Mouse (Mus musculus): ENCODE data around the gene Olfr209. TPM values are rescaled to one million over a fixed set of nuclear protein-coding genes. Genes with fewer than 3 reads are reported as not detected.
"Not testable (repeated sequence)": the region's sequence is repeated elsewhere in the genome, so short reads cannot be mapped to it uniquely, and the experiment has no call there.

The Olfr209 gene
- polyA plus RNA-seq, 2 experiments, result not detected

GRCm38 (mm10) chr16:59349146-59349545 is 14.6 kb downstream of the Olfr209 start, which contains the start of gene Olfr206:
Gene Olfr206 (minus strand): TSS chr16:59349246.
- no peak within 1 kb of the TSS for H3K4me3 ChIP-seq (ENCODE audit: insufficient read depth in 1 of 2, low read depth in 2 of 2, low read length in 2 of 2)
- H3K4me2 ChIP-seq (ENCODE audit: low read depth), result no peak within 1 kb of the TSS
- no peak within 1 kb of the TSS for H3K27ac ChIP-seq
- no peaks in the 10 kb centered on the region for H3K36me3 ChIP-seq (replicated peaks; ENCODE audit: control insufficient read depth, insufficient read depth, low read depth)
- 50% methylated on average over 1 of the region's 1 CpGs for WGBS (ENCODE audit: insufficient replicate concordance)
- H3K4me1 ChIP-seq (replicated peaks; ENCODE audit: control insufficient read depth in 2 of 2, insufficient read depth in 2 of 2, low read length in 1 of 2), result no peaks in the 10 kb centered on the region
- no peak within 1 kb of the TSS for H3K9ac ChIP-seq (replicated peaks)
- ATAC-seq (ENCODE audit: insufficient read depth) (no peak), DNase-seq (ENCODE audit: low read depth in 3 of 3, low spot score in 3 of 3) (no peak)
- no peaks in the 10 kb centered on the region for H3K27me3 ChIP-seq (ENCODE audit: control insufficient read depth, insufficient read depth, low read length)
- H3K9me3 ChIP-seq (ENCODE audit: control insufficient read depth, low read length), result no peaks in the 10 kb centered on the region
- TF ChIP-seq CTCF (IDR thresholded peaks at IDR 0.05; ENCODE audit: low read depth) (no peak), EP300 (IDR thresholded peaks at IDR 0.05; ENCODE audit: low read depth) (no peak)

- TF ChIP-seq EP300 (IDR thresholded peaks at IDR 0.05; ENCODE audit: low read depth) (no peak), CTCF (IDR thresholded peaks at IDR 0.05; ENCODE audit: low read depth) (no peak)
- Histone ChIP-seq H3K4me3 (ENCODE audit: insufficient read depth in 1 of 2, low read depth in 2 of 2, low read length in 2 of 2) (no peak within 1 kb of the TSS), H3K27ac (no peak within 1 kb of the TSS), H3K4me1 (replicated peaks; ENCODE audit: control insufficient read depth in 2 of 2, insufficient read depth in 2 of 2, low read length in 1 of 2) (no peaks in the 10 kb centered on the region), H3K27me3 (ENCODE audit: control insufficient read depth, insufficient read depth, low read length) (no peaks in the 10 kb centered on the region), H3K36me3 (replicated peaks; ENCODE audit: control insufficient read depth, insufficient read depth, low read depth) (no peaks in the 10 kb centered on the region), H3K9ac (replicated peaks) (no peak within 1 kb of the TSS), H3K4me2 (ENCODE audit: low read depth) (no peak within 1 kb of the TSS), H3K9me3 (ENCODE audit: control insufficient read depth, low read length) (no peaks in the 10 kb centered on the region)
- no peak for DNase-seq (ENCODE audit: low read depth in 3 of 3, low spot score in 3 of 3)
- no peak for ATAC-seq (ENCODE audit: insufficient read depth)
These were observed 32.8 kb downstream of the Olfr209 start, which contains the start of gene Olfr205 for GRCm38 (mm10) chr16:59331038-59331437. Gene Olfr205 (minus strand): TSS chr16:59331138.

- not testable (repeated sequence) for H3K9ac ChIP-seq (replicated peaks); H3K4me3 ChIP-seq (ENCODE audit: insufficient read depth in 1 of 2, low read depth in 2 of 2, low read length in 2 of 2); H3K27ac ChIP-seq; H3K27me3 ChIP-seq (ENCODE audit: control insufficient read depth, insufficient read depth, low read length); ATAC-seq (ENCODE audit: insufficient read depth); H3K4me2 ChIP-seq (ENCODE audit: low read depth); DNase-seq (ENCODE audit: low read depth in 3 of 3, low spot score in 3 of 3); H3K4me1 ChIP-seq (replicated peaks; ENCODE audit: control insufficient read depth in 2 of 2, insufficient read depth in 2 of 2, low read length in 1 of 2); H3K9me3 ChIP-seq (ENCODE audit: control insufficient read depth, low read length); H3K36me3 ChIP-seq (replicated peaks; ENCODE audit: control insufficient read depth, insufficient read depth, low read depth)
- WGBS (ENCODE audit: insufficient replicate concordance), result 30% methylated on average over 1 of the region's 1 CpGs
These were observed 40.5 kb downstream of the Olfr209 start for GRCm38 (mm10) chr16:59323262-59323661.

- ATAC-seq (ENCODE audit: insufficient read depth), result no peak
- H3K4me3 ChIP-seq (ENCODE audit: insufficient read depth in 1 of 2, low read depth in 2 of 2, low read length in 2 of 2), result no peak within 1 kb of the TSS
- no peak within 1 kb of the TSS for H3K4me2 ChIP-seq (ENCODE audit: low read depth)
- no peak for TF ChIP-seq CTCF (IDR thresholded peaks at IDR 0.05; ENCODE audit: low read depth)
- no peak for TF ChIP-seq EP300 (IDR thresholded peaks at IDR 0.05; ENCODE audit: low read depth)
- no peak within 1 kb of the TSS for H3K27ac ChIP-seq
- no peaks in the 10 kb centered on the region for H3K36me3 ChIP-seq (replicated peaks; ENCODE audit: control insufficient read depth, insufficient read depth, low read depth)
- no peaks in the 10 kb centered on the region for H3K27me3 ChIP-seq (ENCODE audit: control insufficient read depth, insufficient read depth, low read length)
- no peaks in the 10 kb centered on the region for H3K9me3 ChIP-seq (ENCODE audit: control insufficient read depth, low read length)
- DNase-seq (ENCODE audit: low read depth in 3 of 3, low spot score in 3 of 3), result no peak
- no peak within 1 kb of the TSS for H3K9ac ChIP-seq (replicated peaks)
- no peaks in the 10 kb centered on the region for H3K4me1 ChIP-seq (replicated peaks; ENCODE audit: control insufficient read depth in 2 of 2, insufficient read depth in 2 of 2, low read length in 1 of 2)
These were observed 45.6 kb downstream of the Olfr209 start, which contains the start of gene Olfr204 for GRCm38 (mm10) chr16:59318148-59318547. Gene Olfr204 (minus strand): TSS chr16:59318248.

Other genes with a start within 250 kb of the Olfr209 start
- not detected in 2 replicates for gene Olfr194, start 242.9 kb downstream of the Olfr209 start, polyA plus RNA-seq (2012; rRNA removed)
- not detected in 2 replicates for gene Olfr194, start 242.9 kb downstream of the Olfr209 start, polyA plus RNA-seq (2014; fragmentation: Nextera tagmentation; extraction: Ambion mirVana)
- gene Olfr195, start 216.9 kb downstream of the Olfr209 start, polyA plus RNA-seq (2012; rRNA removed), result not detected in 2 replicates
- not detected in 2 replicates for gene Olfr195, start 216.9 kb downstream of the Olfr209 start, polyA plus RNA-seq (2014; fragmentation: Nextera tagmentation; extraction: Ambion mirVana)
- gene Olfr196, start 193.5 kb downstream of the Olfr209 start, polyA plus RNA-seq (2012; rRNA removed), result not detected in 2 replicates
- gene Olfr196, start 193.5 kb downstream of the Olfr209 start, polyA plus RNA-seq (2014; fragmentation: Nextera tagmentation; extraction: Ambion mirVana), result not detected in 2 replicates
- gene Olfr198, start 160.5 kb downstream of the Olfr209 start, polyA plus RNA-seq (2012; rRNA removed), result not detected in 2 replicates
- gene Olfr198, start 160.5 kb downstream of the Olfr209 start, polyA plus RNA-seq (2014; fragmentation: Nextera tagmentation; extraction: Ambion mirVana), result not detected in 2 replicates
- gene Olfr199, start 144.2 kb downstream of the Olfr209 start, polyA plus RNA-seq (2012; rRNA removed), result not detected in 2 replicates
- not detected in 2 replicates for gene Olfr199, start 144.2 kb downstream of the Olfr209 start, polyA plus RNA-seq (2014; fragmentation: Nextera tagmentation; extraction: Ambion mirVana)
- gene Olfr201, start 91.4 kb downstream of the Olfr209 start, polyA plus RNA-seq (2012; rRNA removed), result 0.13 and 0.21 TPM in 2 replicates
- gene Olfr201, start 91.4 kb downstream of the Olfr209 start, polyA plus RNA-seq (2014; fragmentation: Nextera tagmentation; extraction: Ambion mirVana), result 0.08 and 0.15 TPM in 2 replicates
- gene Olfr202, start 77.2 kb downstream of the Olfr209 start, polyA plus RNA-seq (2012; rRNA removed), result not detected in 2 replicates
- not detected in 2 replicates for gene Olfr202, start 77.2 kb downstream of the Olfr209 start, polyA plus RNA-seq (2014; fragmentation: Nextera tagmentation; extraction: Ambion mirVana)
- not detected in 2 replicates for gene Olfr203, start 65.1 kb downstream of the Olfr209 start, polyA plus RNA-seq (2012; rRNA removed)
- not detected in 2 replicates for gene Olfr203, start 65.1 kb downstream of the Olfr209 start, polyA plus RNA-seq (2014; fragmentation: Nextera tagmentation; extraction: Ambion mirVana)
- not detected in 2 replicates for gene Olfr204, start 45.7 kb downstream of the Olfr209 start, polyA plus RNA-seq (2012; rRNA removed)
- gene Olfr204, start 45.7 kb downstream of the Olfr209 start, polyA plus RNA-seq (2014; fragmentation: Nextera tagmentation; extraction: Ambion mirVana), result not detected in 2 replicates
- not detected in 2 replicates for gene Olfr205, start 32.9 kb downstream of the Olfr209 start, polyA plus RNA-seq (2012; rRNA removed)
- gene Olfr205, start 32.9 kb downstream of the Olfr209 start, polyA plus RNA-seq (2014; fragmentation: Nextera tagmentation; extraction: Ambion mirVana), result not detected in 2 replicates
- gene Olfr206, start 14.7 kb downstream of the Olfr209 start, polyA plus RNA-seq (2012; rRNA removed), result not detected in 2 replicates
- not detected in 2 replicates for gene Olfr206, start 14.7 kb downstream of the Olfr209 start, polyA plus RNA-seq (2014; fragmentation: Nextera tagmentation; extraction: Ambion mirVana)
- gene Gabrr3, start 43.3 kb upstream of the Olfr209 start, polyA plus RNA-seq (2012; rRNA removed), result not detected in 2 replicates
- gene Gabrr3, start 43.3 kb upstream of the Olfr209 start, polyA plus RNA-seq (2014; fragmentation: Nextera tagmentation; extraction: Ambion mirVana), result not detected in 2 replicates
- gene Riox2, start 107.8 kb upstream of the Olfr209 start, polyA plus RNA-seq (2012; rRNA removed), result 3.9 and 7.6 TPM in 2 replicates
- 15.3 and 15.8 TPM in 2 replicates for gene Riox2, start 107.8 kb upstream of the Olfr209 start, polyA plus RNA-seq (2014; fragmentation: Nextera tagmentation; extraction: Ambion mirVana)
- gene Crybg3, start 237.0 kb upstream of the Olfr209 start, polyA plus RNA-seq (2012; rRNA removed), result 0.35 and 0.55 TPM in 2 replicates
- 0.75 and 0.86 TPM in 2 replicates for gene Crybg3, start 237.0 kb upstream of the Olfr209 start, polyA plus RNA-seq (2014; fragmentation: Nextera tagmentation; extraction: Ambion mirVana)

All from liver, embryonic 14.5 days (tissue).